Mouse (Mus musculus) cerebral cortex, adult 2 months (tissue): ENCODE results near the gene Brsk1.

Experiments
- WGBS: fragments of 180-500 bp; shearing (Covaris S2); methylation state at CpG from one replicate; pipeline ENCODE4 v1.1.7; 2018; 5-methylcytosine and 5-hydroxymethylcytosine counted together

The Brsk1 gene

GRCm38 (mm10) chr7:4690387-4690786, at the start of gene Brsk1:
Gene Brsk1 (plus strand): TSS chr7:4690604.
- WGBS = 1% methylated on average over 14 of the region's 18 CpGs

GRCm38 (mm10) chr7:4641155-4641554, 49.2 kb upstream of the Brsk1 start:
- WGBS = 51% methylated on average over 11 of the region's 11 CpGs

GRCm38 (mm10) chr7:4641956-4642355, 48.4 kb upstream of the Brsk1 start:
- WGBS = 57% methylated on average over 7 of the region's 7 CpGs

GRCm38 (mm10) chr7:4643225-4643624, 47.2 kb upstream of the Brsk1 start:
- 95% methylated on average over 6 of the region's 6 CpGs for WGBS

GRCm38 (mm10) chr7:4646806-4647205, 43.6 kb upstream of the Brsk1 start:
- WGBS = 90% methylated on average over 3 of the region's 3 CpGs

GRCm38 (mm10) chr7:4647291-4647690, 43.1 kb upstream of the Brsk1 start:
- WGBS = 64% methylated on average over 6 of the region's 6 CpGs

- 85% methylated on average over 2 of the region's 2 CpGs for WGBS
Observed at GRCm38 (mm10) chr7:4647992-4648391, 42.4 kb upstream of the Brsk1 start.

- 61% methylated on average over 8 of the region's 8 CpGs for WGBS
Observed at GRCm38 (mm10) chr7:4651581-4651980, 38.8 kb upstream of the Brsk1 start.

- 89% methylated on average over 5 of the region's 5 CpGs for WGBS
Observed at GRCm38 (mm10) chr7:4652726-4653125, 37.7 kb upstream of the Brsk1 start.

- WGBS = 75% methylated on average over 5 of the region's 5 CpGs
Observed at GRCm38 (mm10) chr7:4653351-4653750, 37.1 kb upstream of the Brsk1 start.

GRCm38 (mm10) chr7:4653780-4654179, 36.6 kb upstream of the Brsk1 start:
- 44% methylated on average over 7 of the region's 7 CpGs for WGBS

- WGBS = 48% methylated on average over 2 of the region's 2 CpGs
Observed at GRCm38 (mm10) chr7:4654221-4654620, 36.2 kb upstream of the Brsk1 start.

- 75% methylated on average over 4 of the region's 4 CpGs for WGBS
Observed at GRCm38 (mm10) chr7:4655393-4655792, 35.0 kb upstream of the Brsk1 start.

GRCm38 (mm10) chr7:4655916-4656315, 34.5 kb upstream of the Brsk1 start:
- 56% methylated on average over 1 of the region's 1 CpGs for WGBS

- 5% methylated on average over 1 of the region's 1 CpGs for WGBS
Observed at GRCm38 (mm10) chr7:4656818-4657217, 33.6 kb upstream of the Brsk1 start.

- 15% methylated on average over 9 of the region's 9 CpGs for WGBS
Observed at GRCm38 (mm10) chr7:4657521-4658127, 32.8 kb upstream of the Brsk1 start.

- WGBS = under 1% methylated on average over 77 of the region's 78 CpGs
Observed at GRCm38 (mm10) chr7:4658128-4658907, 32.1 kb upstream of the Brsk1 start.

GRCm38 (mm10) chr7:4658912-4659551, 31.4 kb upstream of the Brsk1 start, which contains the start of gene Ppp6r1:
Gene Ppp6r1 (minus strand): TSS chr7:4659019.
- WGBS = under 1% methylated on average over 54 of the region's 54 CpGs

- WGBS = 31% methylated on average over 3 of the region's 3 CpGs
Observed at GRCm38 (mm10) chr7:4659911-4660443, 30.4 kb upstream of the Brsk1 start.

GRCm38 (mm10) chr7:4663179-4663578, 27.2 kb upstream of the Brsk1 start:
- 64% methylated on average over 8 of the region's 8 CpGs for whole genome bisulfite sequencing

- WGBS = 74% methylated on average over 2 of the region's 2 CpGs
Observed at GRCm38 (mm10) chr7:4663742-4664141, 26.7 kb upstream of the Brsk1 start.

GRCm38 (mm10) chr7:4666871-4667270, 23.5 kb upstream of the Brsk1 start:
- 98% methylated on average over 5 of the region's 5 CpGs for WGBS
